Mouse (Mus musculus) monocyte, adult 5-6 weeks (primary cell): Measurements from ENCODE around the gene Pcyt1a. TPM values are rescaled to one million over a fixed set of nuclear protein-coding genes. Genes with fewer than 3 reads are reported as not detected.
A peak's percentile ranks its signal among the peaks of the same experiment; 100 is the strongest.
"Not testable (repeated sequence)": the region's sequence is repeated elsewhere in the genome, so short reads cannot be mapped to it uniquely, and the experiment has no call there.

Experiments
- ATAC-seq: fragments of 153-309, 156-312 bp; replicated peaks from 2 replicates; pipeline ENCODE4 v1.8.0; 2017; ENCODE audit warnings: mild to moderate bottlenecking; ENCODE audit not compliant: low TSS enrichment, insufficient number of reproducible peaks, severe bottlenecking, poor library complexity, low FRiP score
- total RNA-seq: library from RNA; stranded (forward); fragments of 200-1000, 200-491, 200-594 nt; gene quantifications from 3 replicates; pipeline ENCODE4 v1.2.3, GENCODE M21; 2017

Pcyt1a gene
- total RNA-seq, 1 experiment from 2014 or later = 76.1 TPM

- peak; percentile 23; the same call in 1 of the 2 replicates for ATAC-seq
These were observed 398 bp downstream of the Pcyt1a start for GRCm38 (mm10) chr16:32431047-32431591.

- no peak for ATAC-seq
These were observed 1.2 kb downstream of the Pcyt1a start for GRCm38 (mm10) chr16:32431926-32432325.

GRCm38 (mm10) chr16:32433138-32433537 lies 2.4 kb downstream of the Pcyt1a start:
- no peak for ATAC-seq

DNA sequence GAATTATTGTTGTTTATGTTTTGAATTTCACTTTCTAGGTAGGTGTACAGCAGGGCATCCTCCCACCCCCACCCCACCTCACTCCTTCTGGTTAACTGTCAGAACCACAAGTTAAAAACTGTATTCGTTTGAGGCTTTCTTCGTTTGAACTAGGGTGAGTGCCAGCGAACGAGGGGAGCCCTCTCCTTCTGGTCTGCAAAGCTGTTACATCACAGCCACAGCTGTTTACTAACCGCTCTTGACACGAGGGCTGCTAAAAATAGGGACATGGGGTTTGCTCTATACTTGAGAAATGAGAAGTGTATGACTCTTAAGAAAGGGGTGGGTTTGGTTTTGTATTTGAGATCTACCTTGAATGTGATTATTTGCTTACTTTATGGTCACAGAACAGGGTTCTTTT lies 3.3 kb downstream of the Pcyt1a start:
- ATAC-seq = peak; percentile 90

GRCm38 (mm10) chr16:32434691-32435090 lies 4.0 kb downstream of the Pcyt1a start:
- ATAC-seq = no peak

- ATAC-seq = no peak
These were observed 5.9 kb downstream of the Pcyt1a start for GRCm38 (mm10) chr16:32436657-32437056.

GRCm38 (mm10) chr16:32437266-32437665 lies 6.5 kb downstream of the Pcyt1a start:
- ATAC-seq = no peak

DNA sequence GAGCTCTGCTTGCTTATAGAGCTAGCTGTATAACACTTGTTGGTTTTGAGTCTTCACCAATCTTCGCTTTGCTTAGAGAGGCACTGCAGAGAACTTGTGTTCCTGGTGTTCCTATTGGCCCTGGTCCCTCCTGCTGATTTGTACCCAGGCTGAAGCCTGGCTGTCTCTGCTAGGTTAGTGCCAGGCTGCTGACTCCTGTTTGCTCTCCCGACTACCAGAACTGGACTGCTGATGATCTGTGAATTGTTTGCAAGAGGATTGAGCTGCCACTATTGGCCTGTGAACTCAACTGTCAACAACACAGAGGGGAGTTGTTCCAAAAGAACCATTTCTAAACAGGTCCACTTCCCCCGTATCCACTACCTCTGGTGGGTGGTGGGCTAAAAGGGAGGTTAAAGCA lies 10.7 kb downstream of the Pcyt1a start:
- ATAC-seq = no peak

- not testable (repeated sequence) for ATAC-seq
These were observed 13.9 kb downstream of the Pcyt1a start for GRCm38 (mm10) chr16:32444615-32445014.

DNA sequence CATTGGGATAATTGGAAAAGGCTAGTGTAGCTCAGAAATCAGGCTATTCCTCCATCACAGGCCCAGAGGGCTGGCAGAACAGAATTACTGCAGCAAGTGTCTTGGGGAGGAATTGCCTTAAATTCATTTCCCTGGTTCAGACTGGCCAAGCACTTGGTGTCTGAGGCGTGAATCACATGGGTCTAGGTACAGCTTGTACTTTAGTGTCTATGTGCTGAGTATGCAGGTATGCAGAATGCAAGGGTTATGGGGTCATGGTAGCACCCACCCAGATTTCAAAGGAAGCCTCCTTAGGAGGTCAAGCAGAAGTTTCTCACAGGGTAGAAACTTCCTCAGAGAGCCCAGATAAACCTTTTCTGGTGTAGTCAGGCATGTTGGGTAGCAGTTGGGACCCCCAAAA lies 14.8 kb downstream of the Pcyt1a start:
- no peak for ATAC-seq

GRCm38 (mm10) chr16:32446563-32447138 lies 15.9 kb downstream of the Pcyt1a start:
- ATAC-seq = no peak

- no peak for ATAC-seq
These were observed 18.9 kb downstream of the Pcyt1a start for GRCm38 (mm10) chr16:32449665-32450064.

- no peak for ATAC-seq
These were observed 19.4 kb downstream of the Pcyt1a start for GRCm38 (mm10) chr16:32450133-32450532.

DNA sequence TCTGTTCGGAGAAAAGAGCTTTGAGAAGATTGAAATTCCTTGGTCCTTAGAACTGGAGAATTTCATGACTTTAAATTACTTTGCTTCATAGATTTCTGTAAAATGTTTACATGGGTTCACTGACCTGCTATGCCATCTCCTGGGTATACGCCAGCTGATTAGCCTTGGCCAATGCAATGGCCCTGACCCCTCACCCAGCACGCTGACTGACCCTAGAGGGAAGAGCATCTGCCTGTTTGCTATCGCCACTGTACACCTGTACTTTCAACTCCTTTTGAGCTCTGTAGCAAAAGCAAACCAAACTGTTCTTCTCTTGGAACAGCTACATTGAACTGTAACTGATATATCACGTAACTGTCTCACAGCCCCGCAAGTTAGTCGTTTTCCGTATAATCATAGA lies 22.4 kb downstream of the Pcyt1a start:
- ATAC-seq = no peak

DNA sequence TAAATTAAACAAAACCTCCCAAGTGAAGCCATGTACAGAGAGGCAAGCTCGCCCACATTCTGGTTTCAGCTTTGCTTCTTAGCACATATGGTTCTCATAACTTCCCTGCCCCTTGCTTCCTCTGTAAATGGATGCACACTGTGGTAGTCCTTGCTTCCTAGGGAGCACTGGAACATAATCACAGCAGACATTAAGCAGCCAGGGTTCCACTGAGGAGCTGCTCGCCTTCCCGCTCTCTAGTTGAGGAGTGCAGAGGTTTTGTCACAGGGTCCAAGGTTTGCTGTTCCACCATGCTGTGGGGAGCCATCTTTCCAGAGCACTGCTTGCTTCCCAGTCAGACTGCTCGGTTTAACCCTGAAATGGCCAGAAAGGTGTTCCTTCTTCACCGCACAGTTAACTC lies 23.9 kb downstream of the Pcyt1a start:
- no peak for ATAC-seq

DNA sequence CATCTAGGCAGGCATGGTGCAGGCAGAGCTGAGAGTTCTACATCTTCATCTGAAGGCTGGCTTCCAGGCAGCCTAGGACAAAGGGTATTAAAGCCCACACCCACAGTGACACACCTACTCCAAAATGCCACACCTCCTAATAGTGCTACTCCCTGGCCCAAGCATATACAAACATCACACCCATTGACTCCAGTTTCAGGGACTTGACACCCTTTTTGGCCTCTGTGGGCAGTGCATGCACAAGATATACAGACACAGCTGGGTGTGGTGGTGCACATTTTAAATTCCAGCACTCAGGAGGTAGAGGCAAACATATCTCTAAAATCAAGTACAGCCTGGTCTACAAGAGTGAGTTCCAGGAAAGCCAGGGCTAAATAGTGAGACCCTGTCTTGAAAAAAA lies 25.4 kb downstream of the Pcyt1a start:
- no peak for ATAC-seq

GRCm38 (mm10) chr16:32456761-32457160 lies 26.0 kb downstream of the Pcyt1a start:
- ATAC-seq = no peak

DNA sequence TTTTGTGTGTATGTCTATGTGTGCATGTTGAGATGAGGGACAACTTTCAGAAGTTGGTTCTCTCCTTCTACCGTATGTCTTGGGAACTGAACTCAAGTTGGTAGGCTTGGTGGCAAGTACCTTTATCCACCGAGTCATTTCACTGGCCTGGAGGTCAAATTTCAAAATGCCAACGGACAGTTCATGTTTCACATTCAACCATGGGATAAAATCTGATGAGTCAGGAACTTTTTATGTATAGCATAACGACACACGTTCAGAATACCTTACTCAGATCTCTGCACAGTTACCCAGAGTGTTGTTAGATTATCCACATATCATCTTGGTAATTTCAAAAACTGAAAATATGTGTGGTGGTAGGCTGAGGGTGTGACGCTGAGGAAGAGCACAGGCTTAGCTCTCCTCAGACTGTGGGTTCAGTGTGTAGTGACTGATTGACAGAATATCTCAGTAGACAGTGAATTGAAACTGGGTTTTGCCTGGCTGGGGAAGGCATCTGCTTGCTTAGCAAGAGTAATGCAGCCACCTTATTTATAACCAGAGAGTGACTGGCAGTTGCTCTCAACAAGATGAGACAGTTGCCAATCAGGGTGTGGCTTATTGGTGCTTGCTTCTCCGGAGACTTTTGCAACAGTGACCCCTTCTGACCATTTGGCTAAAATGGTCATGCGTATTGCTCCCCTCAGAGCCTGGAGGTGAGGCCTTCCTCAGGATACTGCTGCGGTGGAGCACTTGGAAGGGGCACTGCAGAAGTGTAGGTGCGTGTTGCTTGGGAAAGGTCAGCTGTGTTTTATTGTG lies 27.1 kb downstream of the Pcyt1a start:
- peak; percentile 80 for ATAC-seq

DNA sequence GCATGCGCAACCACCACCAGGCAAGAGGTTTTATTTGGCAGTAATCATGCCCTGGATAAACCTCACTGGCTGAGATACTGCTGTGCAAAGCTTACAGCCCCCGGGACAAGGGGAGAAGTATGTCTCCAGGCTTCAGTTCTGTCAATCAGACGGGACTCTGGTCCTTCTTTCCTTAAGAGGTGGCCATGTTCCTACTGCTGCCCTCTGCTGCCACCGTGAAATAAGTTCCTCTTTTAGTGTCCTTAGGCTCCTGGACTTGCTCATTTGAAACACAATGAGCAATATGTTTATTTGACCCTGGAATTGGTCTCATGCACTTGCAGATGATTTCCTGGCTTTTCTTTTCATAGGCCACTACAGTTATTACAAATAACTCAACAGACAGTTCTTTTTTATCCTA lies 29.8 kb downstream of the Pcyt1a start:
- no peak for ATAC-seq

- ATAC-seq = no peak
These were observed 31.0 kb downstream of the Pcyt1a start for GRCm38 (mm10) chr16:32461713-32462112.
